Mouse (Mus musculus): Measurements from ENCODE around the gene Nt5c2. TPM values are rescaled to one million over a fixed set of nuclear protein-coding genes. Genes with fewer than 3 reads are reported as not detected.

Gene Nt5c2
- polyA plus RNA-seq, 1 experiment from 2014 or later, result 85.4 TPM

- Histone ChIP-seq H3K9me3 (no peaks in the 10 kb centered on the region), H3K27me3 (no peaks in the 10 kb centered on the region; the same call in 1 of the 2 replicates), H3K4me3 (replicated peaks) (no peak overlapping the region), H3K36me3 (no peaks in the 10 kb centered on the region), H3K27ac (no peak overlapping the region), H3K4me1 (replicated peaks) (no peaks in the 10 kb centered on the region), H3K9ac (replicated peaks) (no peak overlapping the region), H3K4me2 (no peak overlapping the region)
- no peak for ATAC-seq (ENCODE audit: insufficient number of reproducible peaks, insufficient read depth, low FRiP score, low TSS enrichment, low read depth)
- WGBS, result 81% methylated on average over 17 of the region's 17 CpGs
Measured at GRCm38 (mm10) chr19:46863236-46863927, 151.6 kb downstream of the Nt5c2 start.

- ATAC-seq (ENCODE audit: insufficient number of reproducible peaks, insufficient read depth, low FRiP score, low TSS enrichment, low read depth), result no peak
- no peaks in the 10 kb centered on the region; the same call in 1 of the 2 replicates for H3K27me3 ChIP-seq
- H3K9me3 ChIP-seq, result no peaks in the 10 kb centered on the region
- H3K9ac ChIP-seq (replicated peaks), result no peak overlapping the region
- WGBS, result 50% methylated on average over 3 of the region's 3 CpGs
- no peaks in the 10 kb centered on the region for H3K4me1 ChIP-seq (replicated peaks)
- H3K4me2 ChIP-seq, result no peak overlapping the region
- no peak overlapping the region for H3K4me3 ChIP-seq (replicated peaks)
- H3K36me3 ChIP-seq, result no peaks in the 10 kb centered on the region
- no peak overlapping the region for H3K27ac ChIP-seq
Measured at GRCm38 (mm10) chr19:46862556-46862955, 152.4 kb downstream of the Nt5c2 start.

DNA sequence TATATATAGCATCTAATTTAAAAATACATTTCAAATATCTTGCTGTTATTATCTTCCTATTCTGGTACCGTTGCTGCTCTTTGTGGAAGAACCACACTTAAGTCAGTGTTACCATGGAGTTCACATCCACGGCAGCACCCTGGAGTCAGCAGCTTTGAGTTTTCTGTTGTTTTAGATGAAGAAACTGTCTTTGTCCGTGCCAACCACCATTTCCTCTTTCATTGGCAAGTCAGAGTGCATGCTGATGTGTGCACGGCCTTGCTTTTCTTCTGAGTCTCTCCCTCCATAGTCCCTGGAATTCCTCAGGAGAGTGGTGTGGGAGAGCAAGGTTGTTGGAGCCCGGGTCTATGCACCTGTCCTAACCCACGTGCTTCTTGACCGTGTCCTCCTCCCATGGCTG lies 156.8 kb downstream of the Nt5c2 start:
- ATAC-seq (ENCODE audit: insufficient number of reproducible peaks, insufficient read depth, low FRiP score, low TSS enrichment, low read depth), result no peak
- WGBS, result 92% methylated on average over 7 of the region's 7 CpGs

DNA sequence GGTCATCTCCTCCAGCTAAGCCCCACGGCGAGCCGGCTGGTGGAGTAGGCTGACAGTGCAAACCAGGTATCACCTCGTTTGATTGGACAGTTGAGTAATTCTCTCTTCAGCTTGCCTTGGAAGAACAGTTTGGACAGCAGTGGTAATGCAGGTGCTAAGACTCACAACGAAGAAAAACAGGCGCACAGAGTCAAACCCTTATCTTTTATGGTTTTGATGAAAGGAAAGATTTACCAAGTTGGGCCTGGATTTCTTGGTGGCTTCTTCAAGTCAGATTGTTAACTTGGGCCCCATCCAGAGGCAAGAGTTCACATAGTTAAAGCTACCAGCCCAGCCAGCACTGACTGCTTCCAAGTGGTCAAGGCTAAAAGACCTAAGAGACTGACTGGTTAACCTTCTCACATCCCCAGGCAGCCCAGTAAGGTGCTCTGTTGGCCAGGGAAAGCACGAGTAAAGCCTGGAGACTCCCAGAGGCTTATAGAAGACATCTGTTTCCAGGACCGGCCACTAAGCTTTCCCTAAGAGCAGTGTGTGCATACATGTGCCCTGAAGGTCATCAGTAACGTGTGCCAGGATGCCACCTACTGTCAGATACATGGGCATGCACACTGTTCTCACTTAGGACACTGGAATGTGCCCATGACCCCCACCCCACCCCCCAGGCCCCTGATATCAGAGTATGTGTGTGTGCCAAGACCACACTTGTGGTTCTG lies 157.5 kb downstream of the Nt5c2 start:
- no peaks in the 10 kb centered on the region for H3K27me3 ChIP-seq
- no peak overlapping the region for H3K9ac ChIP-seq (replicated peaks)
- 55% methylated on average over 9 of the region's 9 CpGs for WGBS
- H3K4me3 ChIP-seq (replicated peaks), result no peak overlapping the region
- H3K4me2 ChIP-seq, result no peak overlapping the region
- ATAC-seq (ENCODE audit: insufficient number of reproducible peaks, insufficient read depth, low FRiP score, low TSS enrichment, low read depth), result peak; percentile 37; the same call in 1 of the 2 replicates
- no peaks in the 10 kb centered on the region for H3K9me3 ChIP-seq
- H3K4me1 ChIP-seq (replicated peaks), result peaks cover 9% of the 10 kb centered on the region
- no peak overlapping the region for H3K27ac ChIP-seq
- H3K36me3 ChIP-seq, result no peaks in the 10 kb centered on the region

More for the DNA sequence above, 156.8 kb downstream of the Nt5c2 start:
- Histone ChIP-seq H3K27ac (no peak overlapping the region), H3K9me3 (no peaks in the 10 kb centered on the region), H3K36me3 (no peaks in the 10 kb centered on the region), H3K4me1 (replicated peaks) (peaks cover 9% of the 10 kb centered on the region), H3K4me2 (no peak overlapping the region), H3K4me3 (replicated peaks) (no peak overlapping the region), H3K27me3 (no peaks in the 10 kb centered on the region), H3K9ac (replicated peaks) (no peak overlapping the region)

DNA sequence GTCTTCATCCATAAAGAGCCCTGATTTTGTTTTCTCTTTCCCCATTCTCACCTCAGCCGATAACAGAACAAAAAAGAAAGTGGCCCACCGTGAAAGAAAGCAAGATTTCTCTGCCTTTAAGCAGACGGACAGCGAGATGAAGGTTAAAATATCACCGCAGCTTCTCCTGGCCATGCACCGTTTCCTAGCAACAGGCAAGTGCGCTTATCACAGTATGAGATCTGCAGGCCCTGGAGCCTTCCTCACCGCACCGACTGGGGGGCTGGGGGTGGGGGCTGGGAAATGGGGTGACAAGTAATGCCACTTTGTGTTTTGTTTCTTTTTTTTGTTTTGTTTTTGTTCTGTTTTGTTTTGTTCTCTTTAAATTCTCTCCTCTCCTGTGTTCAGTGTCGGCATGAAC lies 158.2 kb downstream of the Nt5c2 start:
- H3K4me1 ChIP-seq (replicated peaks), result peaks cover 9% of the 10 kb centered on the region
- no peaks in the 10 kb centered on the region for H3K9me3 ChIP-seq
- no peak overlapping the region for H3K27ac ChIP-seq
- no peaks in the 10 kb centered on the region for H3K27me3 ChIP-seq
- no peak overlapping the region for H3K4me3 ChIP-seq (replicated peaks)
- 43% methylated on average over 10 of the region's 10 CpGs for WGBS
- no peaks in the 10 kb centered on the region for H3K36me3 ChIP-seq
- ATAC-seq (ENCODE audit: insufficient number of reproducible peaks, insufficient read depth, low FRiP score, low TSS enrichment, low read depth), result no peak
- no peak overlapping the region for H3K9ac ChIP-seq (replicated peaks)
- H3K4me2 ChIP-seq, result no peak overlapping the region

DNA sequence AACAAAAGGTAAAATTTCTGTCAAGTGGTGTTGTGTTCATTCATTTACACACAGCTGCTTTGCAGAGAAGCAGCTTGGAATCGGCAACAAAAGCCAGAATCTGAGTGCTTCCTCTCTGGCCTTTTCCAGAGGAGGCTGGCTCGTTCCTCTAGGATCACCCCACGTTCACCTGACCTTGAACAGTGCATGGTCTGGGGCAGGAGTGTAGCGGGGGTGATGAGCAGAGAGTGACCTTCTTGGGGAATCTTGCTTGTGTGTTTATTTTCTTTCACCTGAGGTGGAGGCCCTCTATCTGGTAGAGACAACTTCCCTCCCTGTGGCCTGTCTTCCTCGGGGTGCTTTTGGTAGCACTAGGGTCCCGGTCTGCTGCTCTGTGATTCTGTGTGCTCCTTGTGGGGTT lies 158.7 kb downstream of the Nt5c2 start:
- WGBS, result 73% methylated on average over 6 of the region's 6 CpGs
- no peak overlapping the region for H3K4me3 ChIP-seq (replicated peaks)
- H3K27ac ChIP-seq, result no peak overlapping the region
- no peaks in the 10 kb centered on the region for H3K27me3 ChIP-seq
- ATAC-seq (ENCODE audit: insufficient number of reproducible peaks, insufficient read depth, low FRiP score, low TSS enrichment, low read depth), result no peak
- H3K9ac ChIP-seq (replicated peaks), result no peak overlapping the region
- no peaks in the 10 kb centered on the region for H3K9me3 ChIP-seq
- no peaks in the 10 kb centered on the region for H3K36me3 ChIP-seq
- no peak overlapping the region for H3K4me2 ChIP-seq
- H3K4me1 ChIP-seq (replicated peaks), result peaks cover 9% of the 10 kb centered on the region

GRCm38 (mm10) chr19:46849443-46849997 lies 165.4 kb downstream of the Nt5c2 start:
- H3K9ac ChIP-seq (replicated peaks), result no peak overlapping the region
- H3K4me3 ChIP-seq (replicated peaks), result no peak overlapping the region
- H3K4me2 ChIP-seq, result no peak overlapping the region
- peaks cover 7% of the 10 kb centered on the region; the same call in 1 of the 2 replicates for H3K4me1 ChIP-seq (replicated peaks)
- no peaks in the 10 kb centered on the region for H3K27me3 ChIP-seq
- H3K36me3 ChIP-seq, result no peaks in the 10 kb centered on the region
- no peaks in the 10 kb centered on the region for H3K9me3 ChIP-seq
- WGBS, result 72% methylated on average over 9 of the region's 9 CpGs
- no peak for ATAC-seq (ENCODE audit: insufficient number of reproducible peaks, insufficient read depth, low FRiP score, low TSS enrichment, low read depth)
- H3K27ac ChIP-seq, result no peak overlapping the region

DNA sequence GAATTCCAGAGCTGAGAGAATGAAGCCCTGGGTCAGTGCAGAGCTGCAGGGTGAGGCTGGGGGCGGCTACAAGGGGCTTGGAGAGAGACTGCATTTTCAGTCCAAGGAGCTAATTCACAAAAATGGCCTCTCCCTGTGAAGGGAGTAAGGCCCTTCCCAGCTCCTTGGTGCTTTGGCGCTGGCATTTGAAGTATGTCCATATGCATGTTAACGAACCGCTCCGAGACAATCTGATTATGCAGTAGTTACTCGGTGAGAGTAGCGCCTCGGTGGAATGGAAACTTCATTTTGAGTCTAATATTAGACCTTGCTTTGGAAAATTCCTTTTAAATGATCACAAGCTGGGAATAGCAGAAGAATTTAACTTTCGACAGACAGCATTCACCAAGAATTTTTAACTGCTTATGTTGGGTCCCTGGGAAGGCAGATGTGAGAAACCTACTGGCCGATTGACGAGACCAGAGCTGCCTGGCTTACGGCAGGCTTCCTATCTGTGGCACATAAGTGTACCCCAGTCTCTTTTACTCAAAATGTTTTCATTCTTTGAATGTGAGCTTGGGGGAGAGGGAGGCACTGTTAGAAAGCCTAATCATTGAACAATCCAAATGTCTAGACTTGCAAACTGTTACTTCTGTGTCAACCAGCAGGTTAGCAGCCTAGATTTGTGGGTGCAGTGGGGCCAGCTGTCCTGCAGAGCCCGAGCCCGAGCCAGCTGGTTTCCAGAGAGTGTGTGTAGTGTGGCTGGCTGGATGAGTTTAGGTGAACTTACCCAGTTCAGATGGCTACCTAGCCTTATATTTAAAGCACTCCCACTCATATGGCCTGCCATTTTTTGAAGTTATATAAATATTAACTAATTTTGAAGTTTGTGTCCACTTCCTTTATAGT lies 166.3 kb downstream of the Nt5c2 start:
- H3K36me3 ChIP-seq, result no peaks in the 10 kb centered on the region
- 68% methylated on average over 14 of the region's 14 CpGs for WGBS
- no peak overlapping the region for H3K4me2 ChIP-seq

GRCm38 (mm10) chr19:46846459-46846858 lies 168.5 kb downstream of the Nt5c2 start:
- no peaks in the 10 kb centered on the region for H3K9me3 ChIP-seq
- ATAC-seq (ENCODE audit: insufficient number of reproducible peaks, insufficient read depth, low FRiP score, low TSS enrichment, low read depth), result no peak
- 84% methylated on average over 5 of the region's 5 CpGs for WGBS
- H3K36me3 ChIP-seq, result no peaks in the 10 kb centered on the region
- H3K4me3 ChIP-seq (replicated peaks), result no peak overlapping the region
- H3K27me3 ChIP-seq, result no peaks in the 10 kb centered on the region
- H3K9ac ChIP-seq (replicated peaks), result no peak overlapping the region
- H3K27ac ChIP-seq, result no peak overlapping the region
- no peak overlapping the region for H3K4me2 ChIP-seq
- peaks cover 7% of the 10 kb centered on the region; the same call in 1 of the 2 replicates for H3K4me1 ChIP-seq (replicated peaks)

More for the DNA sequence above, 166.3 kb downstream of the Nt5c2 start:
- Histone ChIP-seq H3K4me1 (replicated peaks) (peaks cover 7% of the 10 kb centered on the region; the same call in 1 of the 2 replicates), H3K9me3 (no peaks in the 10 kb centered on the region), H3K27me3 (no peaks in the 10 kb centered on the region), H3K9ac (replicated peaks) (no peak overlapping the region), H3K4me3 (replicated peaks) (no peak overlapping the region), H3K27ac (peak overlapping the region; percentile 29; the same call in 1 of the 2 replicates)
- ATAC-seq (ENCODE audit: insufficient number of reproducible peaks, insufficient read depth, low FRiP score, low TSS enrichment, low read depth), result no peak

DNA sequence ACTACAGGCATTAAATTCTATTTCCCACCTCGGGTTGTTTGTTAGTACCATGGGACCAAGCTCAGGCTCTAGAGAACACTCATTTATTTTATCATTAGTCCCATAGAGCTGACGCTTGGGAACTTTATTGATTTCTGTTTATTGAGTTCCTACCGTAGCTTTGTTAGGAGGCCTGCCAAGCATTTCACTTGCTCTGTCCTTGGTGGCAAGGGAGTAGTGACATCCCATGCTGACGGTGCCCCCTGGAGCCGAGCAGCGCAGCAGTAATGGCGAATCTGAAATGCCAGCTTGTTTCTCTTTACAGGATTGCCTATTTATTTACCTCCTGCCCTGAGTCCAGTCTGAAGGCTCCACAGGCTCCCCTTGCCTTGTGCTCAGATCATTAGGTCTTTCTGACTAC lies 168.9 kb downstream of the Nt5c2 start:
- no peaks in the 10 kb centered on the region for H3K27me3 ChIP-seq
- no peak overlapping the region for H3K4me2 ChIP-seq
- WGBS, result 78% methylated on average over 7 of the region's 7 CpGs
- no peak overlapping the region for H3K27ac ChIP-seq
- no peak overlapping the region for H3K4me3 ChIP-seq (replicated peaks)
- H3K36me3 ChIP-seq, result no peaks in the 10 kb centered on the region
- H3K9me3 ChIP-seq, result no peaks in the 10 kb centered on the region
- H3K9ac ChIP-seq (replicated peaks), result no peak overlapping the region
- no peak for ATAC-seq (ENCODE audit: insufficient number of reproducible peaks, insufficient read depth, low FRiP score, low TSS enrichment, low read depth)
- peaks cover 7% of the 10 kb centered on the region; the same call in 1 of the 2 replicates for H3K4me1 ChIP-seq (replicated peaks)

- 81% methylated on average over 2 of the region's 2 CpGs for WGBS
- no peaks in the 10 kb centered on the region for H3K27me3 ChIP-seq
- no peaks in the 10 kb centered on the region for H3K36me3 ChIP-seq
- H3K9ac ChIP-seq (replicated peaks), result no peak overlapping the region
- ATAC-seq (ENCODE audit: insufficient number of reproducible peaks, insufficient read depth, low FRiP score, low TSS enrichment, low read depth), result no peak
- H3K27ac ChIP-seq, result no peak overlapping the region
- H3K4me3 ChIP-seq (replicated peaks), result no peak overlapping the region
- peaks cover 12% of the 10 kb centered on the region; the same call in 1 of the 2 replicates for H3K4me1 ChIP-seq (replicated peaks)
- H3K9me3 ChIP-seq, result no peaks in the 10 kb centered on the region
- H3K4me2 ChIP-seq, result no peak overlapping the region
Measured at GRCm38 (mm10) chr19:46843030-46843429, 171.9 kb downstream of the Nt5c2 start.
